Mouse (Mus musculus): ENCODE data around the gene Clstn1.

GRCm38 (mm10) chr4:149679056-149679770 is 92.9 kb downstream of the Clstn1 start:
- TF ChIP-seq CTCF (IDR thresholded peaks at IDR 0.05; ENCODE audit: extremely low read depth, insufficient read depth, low read length): no peak
- no peak for TF ChIP-seq POLR2A (IDR thresholded peaks at IDR 0.05; ENCODE audit: extremely low read depth, insufficient read depth, low read length)
